In genomic region chr4:137033115-137033887, GRCm38 (mm10) we compare ENCODE assay signal across 14 mouse cellular contexts. TPM values are rescaled to one million over a fixed set of nuclear protein-coding genes. Genes with fewer than 3 reads are reported as not detected.
A peak's percentile ranks its signal among the peaks of the same experiment; 100 is the strongest.
DNase-seq lines count a peak whose midpoint lies in the region; ATAC-seq and TF ChIP-seq lines count a peak whose summit lies in the region.
"Had no signal": no experiment of that assay in that cellular context is flagged by ENCODE, and none has a peak within 500 bp of the region (broad histone marks: within the 10 kb centered on the region; RNA-seq: fewer than 3 reads in every experiment).

No protein-coding gene starts in this region.

- no peak overlapping the region for H3K27ac ChIP-seq in kidney, adult 2 months (ENCODE audit: insufficient read depth, low read depth, low read length)
- no peak overlapping the region for H3K27ac ChIP-seq in stomach, postnatal 0 days (replicated peaks)
- H3K27ac ChIP-seq: left cerebral cortex, adult 2 months; liver, embryonic 13.5 days; midbrain, embryonic 12.5 days had no signal

- H3K4me2 ChIP-seq in stomach, postnatal 0 days (replicated peaks; ENCODE audit: low read depth) = no peak overlapping the region
- H3K4me2 ChIP-seq: liver, embryonic 13.5 days; midbrain, embryonic 12.5 days had no signal

- no peak for TF ChIP-seq EP300 in stomach, postnatal 0 days (optimal IDR thresholded peaks at IDR 0.05)

- ATAC-seq in stomach, postnatal 0 days (ENCODE audit: low FRiP score, low TSS enrichment) = no peak
- ATAC-seq: CD4-positive, CD25-positive, alpha-beta regulatory T cell, adult 4 months had no signal

- WGBS in kidney, adult 2 months = 64% methylated on average over 7 of the region's 7 CpGs
- 32% methylated on average over 7 of the region's 7 CpGs for WGBS in stomach, postnatal 0 days

- H3K27me3 ChIP-seq in kidney, adult 2 months (replicated peaks; ENCODE audit: control insufficient read depth, insufficient read depth, low read length) = no peaks in the 10 kb centered on the region
- no peaks in the 10 kb centered on the region for H3K27me3 ChIP-seq in stomach, postnatal 0 days (ENCODE audit: control insufficient read depth, insufficient read depth, low read length)
- H3K27me3 ChIP-seq: liver, embryonic 13.5 days had no signal

- no peaks in the 10 kb centered on the region for H3K9me3 ChIP-seq in stomach, postnatal 0 days (ENCODE audit: control insufficient read depth, low read length)
- H3K9me3 ChIP-seq: liver, embryonic 13.5 days; midbrain, embryonic 12.5 days had no signal

- 0 out of 2 replicates have a peak overlapping the region, but pooled peaks have one; percentile 13 for H3K9ac ChIP-seq in stomach, postnatal 0 days (ENCODE audit: low read length)
- H3K9ac ChIP-seq: liver, embryonic 13.5 days; midbrain, embryonic 12.5 days had no signal

- peaks cover 16% of the 10 kb centered on the region for H3K4me1 ChIP-seq in kidney, adult 2 months (ENCODE audit: control insufficient read depth, insufficient read depth, low read length)
- 0 out of 2 replicates have a peak, but pooled peaks cover 4% of the 10 kb centered on the region for H3K4me1 ChIP-seq in stomach, postnatal 0 days (replicated peaks; ENCODE audit: control insufficient read depth, insufficient read depth)

- no peak for TF ChIP-seq CTCF in kidney, adult 2 months (conservative IDR thresholded peaks at IDR 0.05; ENCODE audit: insufficient read depth, insufficient read length, low read depth, low read length)
- no peak for TF ChIP-seq CTCF in stomach, postnatal 0 days (IDR thresholded peaks at IDR 0.05; ENCODE audit: low read depth)

- H3K4me3 ChIP-seq in kidney, adult 2 months (ENCODE audit: insufficient read depth, low read depth, low read length) = no peak overlapping the region
- no peak overlapping the region for H3K4me3 ChIP-seq in stomach, postnatal 0 days (ENCODE audit: low read depth, low read length)
- H3K4me3 ChIP-seq: left cerebral cortex, adult 2 months; liver, embryonic 13.5 days; midbrain, embryonic 12.5 days had no signal

- DNase-seq in kidney, adult 2 months = peak; percentile 51
- no peak for DNase-seq in kidney, postnatal 4 days
- DNase-seq in lung, postnatal 36 days = peak; percentile 3
- DNase-seq in lung, postnatal 14 days = no peak
- peak; percentile 24 to 45 for DNase-seq in kidney, postnatal 36 days
- DNase-seq in stomach, postnatal 0 days (ENCODE audit: low spot score) = no peak
- DNase-seq in ovary, postnatal 14 days (ENCODE audit: low spot score) = no peak
- DNase-seq: adrenal gland, adult 2 months; cerebellum, adult 9-10 months; liver, embryonic 13.5 days; thymus, postnatal 25 days had no signal

- no peaks in the 10 kb centered on the region for H3K36me3 ChIP-seq in kidney, adult 2 months (ENCODE audit: control insufficient read depth, insufficient read depth, low read length)
- no peaks in the 10 kb centered on the region for H3K36me3 ChIP-seq in stomach, postnatal 0 days (ENCODE audit: control insufficient read depth, insufficient read depth, low read length)
- H3K36me3 ChIP-seq: liver, embryonic 13.5 days; midbrain, embryonic 12.5 days had no signal

- no peak for TF ChIP-seq POLR2A in kidney, adult 2 months (IDR thresholded peaks at IDR 0.05; ENCODE audit: low read depth, low read length)

RNA-seq across cellular contexts. Expression of gene Zbtb40, which starts 15.3 kb away (rescaled TPM):
- 9.5 and 12.3 TPM in 2 replicates for polyA plus RNA-seq in kidney, adult 2 months (2012; rRNA removed)
- polyA plus RNA-seq in stomach, postnatal 0 days (2015; fragmentation: Nextera tagmentation; extraction: Ambion mirVana) = 0.86 and 0.87 TPM in 2 replicates

Comparison
In these comparisons a context has a peak if more than half of its experiments do, and no peak if none do; other contexts are left out.
1. DNase-seq: peak in kidney, adult 2 months (single experiment), lung, postnatal 36 days (single experiment) and kidney, postnatal 36 days (2 of 2); none in kidney, postnatal 4 days (0 of 2), lung, postnatal 14 days (single experiment), stomach, postnatal 0 days (single experiment) and ovary, postnatal 14 days (single experiment).